Mouse (Mus musculus) forebrain, embryonic 15.5 days (tissue): ENCODE measurements at regions not wholly inside any gene's neighbourhood (a gene's known extent, or its start where the extent isn't known, plus 50 kb on each side); places are given as distances from the start of the nearest gene placed in this dataset.
A peak's percentile ranks its signal among the peaks of the same experiment; 100 is the strongest.
"Not testable (repeated sequence)": the region's sequence is repeated elsewhere in the genome, so short reads cannot be mapped to it uniquely, and the experiment has no call there.

Experiments
- ATAC-seq: fragments of 200-750 bp; cut with Nextera tagmentation; replicated peaks from 2 replicates; pipeline ENCODE4 v1.8.0; 2017; ENCODE audit warnings: mild to moderate bottlenecking, moderate TSS enrichment, moderate library complexity
- H3K27ac ChIP-seq: fragments of 300-500 bp; sonication (generic); replicated peaks from 2 replicates; pipeline ENCODE4 v1.5.1; 2015; ENCODE audit warnings: mild to moderate bottlenecking, inconsistent platforms
- H3K27me3 ChIP-seq: fragments of 300-500 bp; sonication (generic); 2 replicates; pipeline ENCODE4 v1.6.1; 2015; ENCODE audit warnings: inconsistent platforms
- H3K36me3 ChIP-seq: fragments of 300-500 bp; sonication (generic); 2 replicates; pipeline ENCODE4 v1.6.1; 2015; ENCODE audit warnings: mild to moderate bottlenecking, inconsistent platforms
- H3K4me1 ChIP-seq: fragments of 300-500 bp; sonication (generic); 2 replicates; pipeline ENCODE4 v1.6.1; 2015; ENCODE audit warnings: inconsistent platforms
- H3K4me2 ChIP-seq: fragments of 300-500 bp; sonication (generic); replicated peaks from 2 replicates; pipeline ENCODE4 v1.6.1; 2015; ENCODE audit warnings: mild to moderate bottlenecking, inconsistent platforms
- H3K4me3 ChIP-seq: fragments of 300-500 bp; sonication (generic); 2 replicates; pipeline ENCODE4 v1.5.1; 2015; ENCODE audit warnings: mild to moderate bottlenecking, inconsistent platforms
- H3K9ac ChIP-seq: fragments of 300-500 bp; sonication (generic); replicated peaks from 2 replicates; pipeline ENCODE4 v1.6.1; 2015; ENCODE audit warnings: mild to moderate bottlenecking, inconsistent platforms
- H3K9me3 ChIP-seq: fragments of 300-500 bp; sonication (generic); 2 replicates; pipeline ENCODE4 v1.6.1; 2016; ENCODE audit warnings: inconsistent platforms
- WGBS: fragments of 180-500 bp; shearing (Covaris S2); methylation state at CpG from one replicate; pipeline ENCODE4 v1.1.7; 2015; ENCODE audit warnings: mixed read lengths; 5-methylcytosine and 5-hydroxymethylcytosine counted together

DNA sequence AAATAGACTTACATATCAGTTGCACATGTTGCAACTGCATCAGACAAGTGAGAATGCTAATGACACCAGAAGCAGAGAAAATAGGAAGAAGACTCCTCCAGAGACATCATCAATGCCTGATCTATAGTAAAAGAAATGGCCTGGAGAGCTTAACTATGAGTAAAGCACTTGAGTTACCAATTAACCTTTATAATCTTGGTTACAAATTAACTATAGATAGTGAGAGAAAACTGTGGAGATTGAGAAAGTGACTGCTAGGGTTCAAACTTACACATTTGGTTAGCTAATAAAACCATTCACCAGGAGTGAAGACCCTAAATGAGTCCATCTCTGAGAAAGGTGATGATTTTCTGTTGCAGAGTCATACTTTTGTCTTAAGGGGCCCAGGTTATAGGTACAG lies 307.4 kb downstream of the Phex start:
- Histone ChIP-seq H3K27me3 (no peaks in the 10 kb centered on the region), H3K36me3 (no peaks in the 10 kb centered on the region), H3K4me3 (no peak overlapping the region), H3K4me2 (no peak overlapping the region), H3K27ac (no peak overlapping the region), H3K9ac (no peak overlapping the region), H3K4me1 (no peaks in the 10 kb centered on the region), H3K9me3 (no peaks in the 10 kb centered on the region)
- ATAC-seq = no peak

DNA sequence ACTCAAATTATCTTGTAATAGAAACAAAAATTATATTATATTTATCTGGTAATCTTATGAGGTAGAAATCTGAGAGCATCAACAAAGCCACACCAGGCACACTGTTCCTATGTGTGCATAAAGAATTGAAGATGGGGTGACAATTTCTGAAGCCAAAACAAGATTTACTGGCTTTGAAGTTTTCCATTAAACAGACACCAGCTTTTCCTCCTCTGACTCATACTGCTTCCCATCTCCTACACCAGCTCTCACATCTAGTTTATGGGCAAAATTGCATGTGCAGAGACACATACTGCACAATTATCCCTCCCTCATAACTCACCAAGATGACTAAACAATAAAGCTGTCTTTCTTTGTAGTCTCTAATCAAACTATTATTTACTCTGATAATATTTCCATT lies 335.1 kb downstream of the Phex start:
- Histone ChIP-seq H3K27ac (no peak overlapping the region), H3K4me1 (no peaks in the 10 kb centered on the region), H3K9me3 (no peaks in the 10 kb centered on the region), H3K9ac (no peak overlapping the region), H3K4me2 (no peak overlapping the region), H3K27me3 (no peaks in the 10 kb centered on the region), H3K4me3 (no peak overlapping the region), H3K36me3 (no peaks in the 10 kb centered on the region)
- ATAC-seq = no peak

DNA sequence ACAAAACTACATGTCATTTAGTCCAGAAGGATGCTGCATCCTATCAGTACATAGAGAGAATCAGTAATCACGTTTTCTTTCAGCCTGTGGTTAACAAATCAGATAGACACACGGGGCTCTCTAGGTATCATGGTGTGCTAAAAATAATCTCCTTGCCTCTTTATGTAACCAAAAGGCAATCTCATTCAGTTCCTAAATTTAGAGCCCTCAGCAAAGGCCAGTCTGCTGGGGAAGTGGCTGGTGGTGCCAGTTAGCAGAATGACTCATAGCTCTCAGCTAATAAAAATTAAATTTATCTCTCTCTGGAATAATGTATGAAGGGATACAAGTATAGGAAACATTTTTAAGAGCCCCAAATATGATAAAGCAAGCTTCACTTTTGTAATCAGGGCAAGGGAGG lies 335.5 kb downstream of the Phex start:
- Histone ChIP-seq H3K4me3 (no peak overlapping the region), H3K9me3 (no peaks in the 10 kb centered on the region), H3K4me2 (no peak overlapping the region), H3K27ac (no peak overlapping the region), H3K36me3 (no peaks in the 10 kb centered on the region), H3K9ac (no peak overlapping the region), H3K27me3 (no peaks in the 10 kb centered on the region), H3K4me1 (no peaks in the 10 kb centered on the region)
- no peak for ATAC-seq
- 59% methylated on average over 2 of the region's 2 CpGs for WGBS

DNA sequence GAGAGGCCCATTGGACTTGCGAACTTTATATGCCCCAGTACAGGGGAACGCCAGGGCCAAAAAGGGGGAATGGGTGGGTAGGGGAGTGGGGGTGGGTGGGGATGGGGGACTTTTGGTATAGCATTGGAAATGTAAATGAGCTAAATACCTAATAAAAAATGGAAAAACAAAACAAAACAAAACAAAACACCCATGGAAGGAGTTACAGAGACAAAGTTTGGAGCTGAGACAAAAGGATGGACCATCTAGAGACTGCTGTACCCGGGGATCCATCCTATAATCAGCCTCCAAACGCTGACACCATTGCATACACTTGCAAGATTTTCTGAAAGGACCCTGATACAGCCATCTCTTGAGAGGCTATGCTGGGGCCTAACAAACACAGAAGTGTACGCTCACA lies 337.1 kb downstream of the Phex start:
- H3K9ac ChIP-seq, H3K4me2 ChIP-seq, H3K27ac ChIP-seq, H3K9me3 ChIP-seq, H3K4me3 ChIP-seq, H3K4me1 ChIP-seq, H3K36me3 ChIP-seq, H3K27me3 ChIP-seq, ATAC-seq: not testable (repeated sequence)
- WGBS = 89% methylated on average over 5 of the region's 5 CpGs

DNA sequence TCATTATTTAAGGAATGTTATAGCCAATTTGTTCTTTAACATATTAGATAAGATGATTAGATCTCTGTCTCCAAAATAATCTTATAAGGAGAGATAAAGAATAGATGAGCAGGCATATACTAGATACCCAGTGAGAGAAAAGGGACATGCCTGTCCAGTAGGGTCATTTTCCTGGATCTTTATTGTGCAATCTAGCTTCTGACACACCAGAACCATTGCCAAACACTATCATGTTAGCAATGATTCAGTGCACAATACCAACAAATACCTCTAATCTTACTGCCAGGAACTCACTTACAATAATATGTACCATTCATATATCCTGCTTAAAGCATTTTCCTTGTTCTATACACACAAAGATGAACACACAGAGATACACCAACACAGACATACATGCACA lies 338.9 kb downstream of the Phex start:
- Histone ChIP-seq H3K4me1 (no peaks in the 10 kb centered on the region), H3K9ac (no peak overlapping the region), H3K36me3 (no peaks in the 10 kb centered on the region), H3K27me3 (no peaks in the 10 kb centered on the region), H3K4me2 (no peak overlapping the region), H3K9me3 (no peaks in the 10 kb centered on the region), H3K27ac (no peak overlapping the region), H3K4me3 (no peak overlapping the region)
- no peak for ATAC-seq

DNA sequence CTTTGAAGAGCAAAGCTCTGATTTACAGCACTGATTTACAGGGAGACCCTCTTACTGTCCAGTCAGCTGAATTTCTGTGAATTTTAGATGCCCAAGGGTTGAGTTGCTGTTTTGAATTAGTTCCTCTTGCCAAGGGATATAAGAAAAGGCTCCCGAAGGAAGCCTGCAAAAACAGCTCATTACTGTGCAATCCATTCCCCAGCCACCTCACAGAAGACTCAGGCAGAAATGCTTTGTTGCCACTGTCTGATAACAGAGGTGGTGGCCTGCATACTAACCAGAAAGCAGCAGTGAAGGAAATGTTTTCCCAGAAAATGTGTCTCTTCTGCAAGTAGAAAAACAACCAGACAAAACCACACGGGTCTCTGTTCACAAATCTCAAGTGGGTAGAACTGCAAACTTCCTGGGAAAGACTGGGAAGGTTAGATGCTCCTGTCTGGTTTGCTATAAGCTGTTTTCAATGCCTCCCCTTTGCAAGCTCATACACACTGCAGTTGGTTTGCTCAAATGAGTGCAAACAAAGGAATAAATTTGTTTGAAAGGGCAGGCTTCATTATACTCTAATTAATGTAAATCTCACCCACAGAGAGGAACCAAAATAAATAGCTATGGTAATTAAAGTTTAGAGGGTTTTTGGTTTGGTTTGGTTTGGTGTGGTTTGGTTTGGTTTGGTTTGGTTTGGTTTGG lies 363.3 kb downstream of the Phex start:
- Histone ChIP-seq H3K9ac (no peak overlapping the region), H3K4me3 (no peak overlapping the region), H3K4me1 (peaks cover 3% of the 10 kb centered on the region; the same call in 1 of the 2 replicates), H3K4me2 (no peak overlapping the region), H3K36me3 (no peaks in the 10 kb centered on the region), H3K9me3 (no peaks in the 10 kb centered on the region), H3K27me3 (no peaks in the 10 kb centered on the region), H3K27ac (0 out of 2 replicates have a peak overlapping the region, but pooled peaks have one; percentile 31)
- peak; percentile 89 for ATAC-seq
- 19% methylated on average over 2 of the region's 2 CpGs for WGBS

DNA sequence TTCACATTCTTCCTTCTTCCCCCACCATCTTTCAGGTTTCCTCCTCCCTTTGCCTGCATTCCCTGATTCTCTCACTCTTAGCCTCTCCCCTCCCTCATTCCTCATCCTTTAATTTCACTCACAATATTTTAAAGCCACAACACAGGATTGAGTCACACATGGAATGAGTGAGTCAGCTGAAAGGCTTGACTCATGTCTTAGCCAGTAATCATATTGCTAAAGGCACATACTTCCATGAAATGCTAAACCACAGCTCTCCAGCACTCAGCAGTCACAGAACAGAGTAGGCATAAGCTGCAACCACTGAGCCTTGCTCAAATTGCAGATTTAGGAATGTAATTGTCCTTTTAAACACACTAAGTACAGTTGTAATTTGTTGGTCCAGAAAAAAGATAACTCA lies 386.2 kb downstream of the Phex start:
- no peak for ATAC-seq
- no peak overlapping the region for H3K27ac ChIP-seq
- H3K9ac ChIP-seq = no peak overlapping the region
- H3K9me3 ChIP-seq = no peaks in the 10 kb centered on the region
- H3K4me1 ChIP-seq = no peaks in the 10 kb centered on the region
- no peaks in the 10 kb centered on the region for H3K27me3 ChIP-seq
- no peak overlapping the region for H3K4me3 ChIP-seq
- no peaks in the 10 kb centered on the region for H3K36me3 ChIP-seq
- H3K4me2 ChIP-seq = no peak overlapping the region

DNA sequence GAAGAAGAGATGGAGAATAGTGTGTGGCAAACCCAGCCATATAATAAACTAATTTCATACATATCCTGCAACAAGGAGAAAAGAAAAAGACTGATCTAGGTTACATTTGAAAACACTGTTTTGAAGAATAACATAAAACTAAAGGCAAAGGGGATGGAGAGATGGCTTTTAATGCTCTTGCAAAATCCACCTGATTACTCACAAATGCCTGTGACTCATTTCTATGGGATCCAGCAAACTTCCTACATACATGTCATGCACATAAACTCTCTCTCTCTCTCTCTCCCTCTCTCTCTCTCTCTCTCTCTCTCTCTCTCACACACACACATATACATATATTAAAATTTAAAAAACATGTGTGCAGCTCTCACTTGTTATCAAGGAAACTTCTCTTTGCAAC lies 390.8 kb downstream of the Phex start:
- no peaks in the 10 kb centered on the region for H3K36me3 ChIP-seq
- no peak overlapping the region for H3K4me2 ChIP-seq
- H3K9ac ChIP-seq = no peak overlapping the region
- no peak overlapping the region for H3K27ac ChIP-seq
- H3K9me3 ChIP-seq = no peaks in the 10 kb centered on the region
- no peak for ATAC-seq
- H3K27me3 ChIP-seq = no peaks in the 10 kb centered on the region
- no peaks in the 10 kb centered on the region for H3K4me1 ChIP-seq
- H3K4me3 ChIP-seq = no peak overlapping the region

DNA sequence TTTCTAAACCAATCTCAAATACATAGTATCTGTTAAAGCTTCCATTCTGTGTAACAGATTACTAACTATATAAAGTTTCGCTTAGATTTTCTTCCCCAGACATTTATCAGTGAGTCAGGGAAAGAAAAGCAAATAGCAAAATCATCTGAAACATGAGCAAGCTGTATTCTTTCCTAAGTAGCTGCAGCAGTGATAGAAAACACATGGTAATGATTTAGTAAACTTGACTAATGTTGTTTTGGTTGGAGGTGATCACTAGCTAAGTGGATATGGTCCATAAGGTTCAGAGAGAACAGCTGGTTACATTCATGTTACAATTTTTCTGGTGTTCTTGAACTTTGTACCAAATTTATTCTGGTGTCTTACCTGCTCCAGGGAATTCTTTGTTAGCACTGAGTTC lies 393.3 kb downstream of the Phex start:
- H3K27me3 ChIP-seq = no peaks in the 10 kb centered on the region
- H3K27ac ChIP-seq = no peak overlapping the region
- H3K9ac ChIP-seq = no peak overlapping the region
- WGBS = 87% methylated on average over 1 of the region's 1 CpGs
- no peak overlapping the region for H3K4me2 ChIP-seq
- no peaks in the 10 kb centered on the region for H3K36me3 ChIP-seq
- no peaks in the 10 kb centered on the region for H3K4me1 ChIP-seq
- H3K4me3 ChIP-seq = no peak overlapping the region
- ATAC-seq = no peak
- no peaks in the 10 kb centered on the region for H3K9me3 ChIP-seq

DNA sequence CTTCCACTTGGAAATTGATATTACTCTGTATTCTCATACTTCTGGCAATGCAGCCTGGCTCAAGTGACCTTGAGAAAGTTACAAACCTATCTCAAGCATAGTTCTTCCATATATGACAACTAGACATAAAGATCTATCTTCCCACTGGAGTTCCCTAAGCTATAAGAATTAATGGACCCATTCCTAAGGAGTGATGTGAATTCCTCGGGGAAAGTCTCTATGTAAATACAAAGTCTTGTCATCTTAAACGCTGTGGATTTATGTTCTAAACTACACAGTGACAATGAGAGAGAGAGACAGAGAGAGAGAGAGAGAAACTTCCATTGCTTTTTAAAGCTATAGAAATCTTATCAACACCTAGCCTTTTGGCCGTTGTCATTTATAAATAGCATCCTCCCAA lies 394.8 kb downstream of the Phex start:
- Histone ChIP-seq H3K9ac (no peak overlapping the region), H3K27ac (no peak overlapping the region), H3K27me3 (no peaks in the 10 kb centered on the region), H3K4me1 (no peaks in the 10 kb centered on the region), H3K36me3 (no peaks in the 10 kb centered on the region), H3K4me2 (no peak overlapping the region), H3K4me3 (no peak overlapping the region), H3K9me3 (no peaks in the 10 kb centered on the region)
- WGBS = 92% methylated on average over 3 of the region's 3 CpGs
- no peak for ATAC-seq

DNA sequence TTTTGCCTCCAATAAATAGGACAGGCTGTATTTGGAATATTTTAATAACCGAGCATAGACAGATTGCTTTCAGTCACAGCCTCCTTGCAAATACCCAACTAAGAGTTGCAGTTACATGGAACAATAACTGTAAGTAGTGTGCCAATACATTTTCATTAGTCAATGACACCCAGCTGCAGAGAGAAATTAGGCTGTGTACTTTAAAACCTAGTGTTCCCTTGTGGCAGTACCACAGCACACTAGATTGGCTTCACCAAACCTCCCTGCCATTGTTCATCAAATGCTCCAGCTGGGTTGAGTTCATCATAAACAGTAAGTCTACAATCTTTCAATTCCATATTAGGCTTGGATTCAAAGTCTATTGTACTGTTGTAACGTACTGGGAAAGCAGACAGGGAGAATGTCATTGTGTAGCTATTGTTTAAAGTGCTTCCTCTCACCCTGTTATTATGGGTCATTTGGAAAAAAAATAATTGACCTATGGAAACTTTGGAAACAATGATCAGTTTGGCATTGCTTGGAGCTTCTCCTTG lies 425.1 kb downstream of the Phex start:
- Histone ChIP-seq H3K27me3 (no peaks in the 10 kb centered on the region), H3K9ac (no peak overlapping the region), H3K36me3 (no peaks in the 10 kb centered on the region), H3K4me2 (no peak overlapping the region), H3K27ac (no peak overlapping the region), H3K9me3 (no peaks in the 10 kb centered on the region), H3K4me1 (no peaks in the 10 kb centered on the region), H3K4me3 (no peak overlapping the region)
- 40% methylated on average over 2 of the region's 2 CpGs for WGBS
- ATAC-seq = peak; percentile 41

DNA sequence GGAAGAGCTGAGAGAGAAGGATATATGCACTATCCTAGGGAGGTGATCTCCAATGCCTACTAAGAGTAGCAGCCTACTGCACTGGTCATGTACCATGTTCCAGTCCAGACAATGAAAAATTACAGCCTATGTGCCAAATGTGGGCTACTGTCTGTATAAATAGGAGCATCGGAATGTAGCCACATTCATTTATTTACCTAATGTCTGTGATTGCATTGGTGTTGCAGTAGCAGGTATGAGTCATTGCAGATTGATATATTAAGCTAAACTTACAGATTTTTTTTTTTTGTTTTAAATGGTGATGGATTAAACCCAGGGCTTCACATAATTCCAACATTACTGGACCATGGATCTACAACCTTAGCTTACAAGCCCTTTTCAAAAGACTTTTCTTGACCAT lies 468.0 kb downstream of the Phex start:
- no peaks in the 10 kb centered on the region for H3K4me1 ChIP-seq
- no peak overlapping the region for H3K4me3 ChIP-seq
- no peak overlapping the region for H3K9ac ChIP-seq
- no peaks in the 10 kb centered on the region for H3K9me3 ChIP-seq
- 92% methylated on average over 1 of the region's 1 CpGs for WGBS
- ATAC-seq = no peak
- no peak overlapping the region for H3K27ac ChIP-seq
- H3K4me2 ChIP-seq = no peak overlapping the region
- no peaks in the 10 kb centered on the region for H3K27me3 ChIP-seq
- H3K36me3 ChIP-seq = no peaks in the 10 kb centered on the region

DNA sequence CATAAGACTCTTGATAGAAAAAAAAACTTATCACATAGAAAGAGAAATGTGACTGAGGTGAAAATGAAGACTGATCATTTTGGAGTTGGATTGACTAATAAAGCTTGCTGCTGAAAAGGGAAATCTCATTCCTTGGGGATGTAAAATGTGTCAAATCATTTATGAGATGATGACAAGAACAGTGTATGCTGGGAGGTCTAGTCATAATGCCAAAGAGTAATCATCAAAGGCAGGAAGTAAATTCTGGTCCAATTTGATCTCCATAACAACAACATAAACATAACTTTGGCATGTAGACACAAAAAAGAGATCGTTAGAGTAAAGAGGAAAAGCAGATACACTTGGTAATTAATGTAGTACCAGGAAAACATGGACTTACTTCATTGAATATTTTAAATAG lies 470.9 kb downstream of the Phex start:
- no peak for ATAC-seq
- Histone ChIP-seq H3K27ac (no peak overlapping the region), H3K9ac (no peak overlapping the region), H3K9me3 (no peaks in the 10 kb centered on the region), H3K36me3 (no peaks in the 10 kb centered on the region), H3K4me3 (no peak overlapping the region), H3K27me3 (no peaks in the 10 kb centered on the region), H3K4me1 (no peaks in the 10 kb centered on the region), H3K4me2 (no peak overlapping the region)
- WGBS = 39% methylated on average over 1 of the region's 1 CpGs
